Mouse (Mus musculus): ENCODE results near the gene Dnase1.

GRCm38 (mm10) chr16:4052601-4053000 is 15.9 kb downstream of the Dnase1 start:
- TF ChIP-seq CTCF (IDR thresholded peaks at IDR 0.05 in 2 of 3, conservative IDR thresholded peaks at IDR 0.05 in 1 of 3; ENCODE audit: control insufficient read depth in 1 of 3, insufficient read depth in 1 of 3, low read depth in 2 of 3, low read length in 3 of 3, poor library complexity in 1 of 3, severe bottlenecking in 1 of 3) (no peak), EP300 (IDR thresholded peaks at IDR 0.05; ENCODE audit: low read depth in 1 of 2, low read length in 2 of 2) (no peak), RCOR1 (IDR thresholded peaks at IDR 0.05; ENCODE audit: low read depth, low read length) (no peak), CHD1 (IDR thresholded peaks at IDR 0.05; ENCODE audit: low read depth, low read length) (no peak), SIN3A (IDR thresholded peaks at IDR 0.05; ENCODE audit: low read length) (no peak), POLR2A (IDR thresholded peaks at IDR 0.05; ENCODE audit: control insufficient read depth in 1 of 2, insufficient read depth in 1 of 2, low read depth in 1 of 2, low read length in 2 of 2, poor library complexity in 1 of 2) (no peak), MAFK (IDR thresholded peaks at IDR 0.05; ENCODE audit: borderline replicate concordance, low read depth, low read length) (no peak), MYC (IDR thresholded peaks at IDR 0.05; ENCODE audit: low read depth, low read length) (no peak), E2F4 (IDR thresholded peaks at IDR 0.05; ENCODE audit: borderline replicate concordance, low read depth, low read length) (no peak)
